Mouse (Mus musculus) limb, embryonic 14.5 days (tissue): ENCODE results near the gene Sim2. TPM values are rescaled to one million over a fixed set of nuclear protein-coding genes. Genes with fewer than 3 reads are reported as not detected.

ENCODE experiments used
- ATAC-seq: fragments of 200-750 bp; cut with Nextera tagmentation; 2 replicates; pipeline ENCODE4 v1.8.0; 2017; ENCODE audit warnings: low read depth, moderate number of reproducible peaks, moderate TSS enrichment; ENCODE audit not compliant: low FRiP score
- DNase-seq: peaks from one replicate; pipeline ENCODE4 v3.0.0-alpha.2; 2015; ENCODE audit warnings: low spot score
- H3K27ac ChIP-seq: fragments of 300-500 bp; sonication (generic); replicated peaks from 2 replicates; pipeline ENCODE4 v1.5.1; 2014; ENCODE audit warnings: low read depth, mild to moderate bottlenecking, low read length, moderate library complexity, mixed read lengths
- H3K27me3 ChIP-seq: fragments of 300-500 bp; sonication (generic); 2 replicates; pipeline ENCODE4 v1.6.1; 2014; ENCODE audit warnings: low read length, mixed read lengths; ENCODE audit not compliant: control insufficient read depth, insufficient read depth
- H3K36me3 ChIP-seq: fragments of 300-500 bp; sonication (generic); 2 replicates; pipeline ENCODE4 v1.6.1; 2014; ENCODE audit warnings: mild to moderate bottlenecking, low read length, moderate library complexity, mixed read lengths; ENCODE audit not compliant: control insufficient read depth, insufficient read depth
- H3K4me1 ChIP-seq: fragments of 300-500 bp; sonication (generic); 2 replicates; pipeline ENCODE4 v1.6.1; 2014; ENCODE audit warnings: antibody characterized with exemption, low read length, mixed read lengths; ENCODE audit not compliant: control insufficient read depth, insufficient read depth
- H3K4me2 ChIP-seq: fragments of 300-500 bp; sonication (generic); replicated peaks from 2 replicates; pipeline ENCODE4 v1.6.1; 2014; ENCODE audit warnings: low read depth, mild to moderate bottlenecking, low read length, moderate library complexity; ENCODE audit not compliant: severe bottlenecking
- H3K4me3 ChIP-seq: fragments of 300-500 bp; sonication (generic); replicated peaks from 2 replicates; pipeline ENCODE4 v1.5.1; 2014; ENCODE audit warnings: low read length
- H3K9ac ChIP-seq: fragments of 300-500 bp; sonication (generic); 2 replicates; pipeline ENCODE4 v1.6.1; 2014; ENCODE audit warnings: mild to moderate bottlenecking, low read depth, low read length, moderate library complexity; ENCODE audit not compliant: severe bottlenecking
- H3K9me3 ChIP-seq: fragments of 300-500 bp; sonication (generic); 2 replicates; pipeline ENCODE4 v1.6.1; 2016; ENCODE audit warnings: low read length; ENCODE audit not compliant: control insufficient read depth
- POLR2A ChIP-seq: fragments of 200-500 bp; IDR thresholded peaks from 2 replicates; pipeline ENCODE4 v1.8.0; 2012; ENCODE audit warnings: inconsistent platforms, mild to moderate bottlenecking, moderate library complexity, borderline replicate concordance; ENCODE audit not compliant: insufficient read depth, insufficient read length; ENCODE audit errors: extremely low read depth
- WGBS: fragments of 180-500 bp; shearing (Covaris S2); extraction: QIAGEN DNeasy Blood & Tissue Kit; methylation state at CpG from one replicate; pipeline ENCODE4 v1.1.7; 2014; 5-methylcytosine and 5-hydroxymethylcytosine counted together
- polyA plus RNA-seq, 2 experiments: library from polyadenylated mRNA; depleted of rRNA in 1 of 2; stranded (reverse) in 1 of 2; unstranded in 1 of 2; fragments of >200 nt; fragmentation: Nextera tagmentation in 1 of 2; extraction: Ambion mirVana in 1 of 2; gene quantifications; 2 replicates each; pipeline versions ENCODE4 v1.2.1 to v1.2.3; 2012 to 2014

Gene Sim2
- polyA plus RNA-seq, 2 experiments, result 1.4 to 5.9 TPM

- no peak for ATAC-seq
- TF ChIP-seq POLR2A, result no peak
- no peak overlapping the region for H3K27ac ChIP-seq
- DNase-seq, result no peak
- H3K27me3 ChIP-seq, result peaks cover 96% of the 10 kb centered on the region
- no peaks in the 10 kb centered on the region for H3K36me3 ChIP-seq
- H3K4me1 ChIP-seq, result peaks cover 14% of the 10 kb centered on the region; the same call in 1 of the 2 replicates
- peak overlapping the region; percentile 22 for H3K4me2 ChIP-seq
- H3K9me3 ChIP-seq, result no peaks in the 10 kb centered on the region
- 2% methylated on average over 44 of the region's 50 CpGs for WGBS
- peak overlapping the region; percentile 25; the same call in 1 of the 2 replicates for H3K9ac ChIP-seq
- peak overlapping the region; percentile 20 for H3K4me3 ChIP-seq
Observed at GRCm38 (mm10) chr16:94086701-94087569, 2.2 kb downstream of the Sim2 start.

DNA sequence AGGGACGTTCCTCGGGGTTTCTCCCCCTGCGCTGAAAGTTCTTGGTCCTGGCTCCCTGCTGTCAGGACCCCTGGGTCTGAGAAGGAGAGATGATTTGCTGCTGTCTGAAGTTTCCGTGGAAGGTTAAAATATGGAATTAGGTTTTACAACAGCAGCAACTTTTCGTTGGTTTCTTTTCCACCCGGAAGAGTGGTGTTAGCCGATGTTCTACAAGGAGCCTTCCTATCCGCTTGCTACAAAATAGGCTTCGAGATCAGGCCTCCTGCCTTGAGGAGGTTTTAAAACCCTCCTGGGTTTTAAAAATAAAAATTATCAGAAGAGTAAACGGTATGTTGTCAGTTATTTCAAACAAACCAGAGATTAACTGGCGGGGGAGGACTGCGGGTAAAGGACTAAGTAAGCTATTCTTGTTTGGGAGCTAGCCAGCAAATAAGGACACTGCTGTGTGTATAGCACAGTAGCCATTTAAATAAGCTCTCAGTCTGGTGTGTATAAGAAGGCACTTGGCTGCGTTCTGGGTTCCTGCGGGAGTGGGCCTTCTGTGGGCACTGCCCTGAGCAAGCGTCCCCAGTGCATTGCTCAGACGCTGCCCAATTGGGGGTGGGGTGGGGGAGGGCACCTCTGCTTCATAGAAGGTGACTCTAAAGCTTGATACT is 3.0 kb downstream of the Sim2 start:
- Histone ChIP-seq H3K27me3 (peaks cover 96% of the 10 kb centered on the region), H3K9me3 (no peaks in the 10 kb centered on the region), H3K4me3 (peak overlapping the region; percentile 20), H3K9ac (0 out of 2 replicates have a peak overlapping the region, but pooled peaks have one; percentile 25), H3K4me2 (peak overlapping the region; percentile 22; the same call in 1 of the 2 replicates), H3K36me3 (no peaks in the 10 kb centered on the region), H3K27ac (no peak overlapping the region), H3K4me1 (peaks cover 14% of the 10 kb centered on the region; the same call in 1 of the 2 replicates)
- ATAC-seq (no peak), DNase-seq (no peak)
- TF ChIP-seq POLR2A, result no peak
- WGBS, result 8% methylated on average over 16 of the region's 16 CpGs

DNA sequence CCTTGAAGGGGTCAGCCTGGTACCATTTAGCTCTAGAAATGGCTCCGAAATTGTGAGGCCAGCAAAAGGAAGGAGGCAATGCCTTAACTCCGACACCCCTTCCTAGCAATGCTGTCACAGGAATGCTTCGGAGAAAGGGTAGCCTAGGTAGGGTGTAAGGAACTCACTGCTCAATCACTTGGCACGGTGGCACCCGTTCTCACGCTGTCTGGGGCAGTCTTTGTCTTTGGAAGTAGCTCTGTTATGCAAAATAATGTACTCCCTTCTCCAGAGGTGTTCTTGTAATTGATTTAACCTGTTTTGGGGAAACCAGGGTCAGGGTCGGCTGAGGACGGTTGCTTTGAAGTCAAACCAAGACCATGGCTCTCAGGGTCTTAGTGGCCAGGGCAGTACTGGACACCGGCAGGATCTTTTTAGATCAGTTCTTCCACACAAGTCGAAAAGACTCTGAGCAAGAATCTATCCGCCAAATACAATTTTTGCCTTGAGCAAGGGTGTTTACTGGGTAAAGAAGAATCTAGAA is 3.6 kb downstream of the Sim2 start:
- no peak overlapping the region for H3K27ac ChIP-seq
- H3K4me3 ChIP-seq, result no peak overlapping the region
- H3K9me3 ChIP-seq, result no peaks in the 10 kb centered on the region
- no peak for ATAC-seq
- no peak for DNase-seq
- no peak for TF ChIP-seq POLR2A
- 12% methylated on average over 11 of the region's 11 CpGs for WGBS
- no peak overlapping the region for H3K4me2 ChIP-seq
- no peak overlapping the region for H3K9ac ChIP-seq
- H3K4me1 ChIP-seq, result peaks cover 14% of the 10 kb centered on the region; the same call in 1 of the 2 replicates
- H3K36me3 ChIP-seq, result no peaks in the 10 kb centered on the region
- peaks cover 96% of the 10 kb centered on the region for H3K27me3 ChIP-seq

- WGBS, result 7% methylated on average over 14 of the region's 14 CpGs
- no peak for ATAC-seq
- Histone ChIP-seq H3K4me1 (peaks cover 12% of the 10 kb centered on the region; the same call in 1 of the 2 replicates), H3K27ac (no peak overlapping the region), H3K36me3 (no peaks in the 10 kb centered on the region), H3K4me2 (0 out of 2 replicates have a peak overlapping the region, but pooled peaks have one; percentile 7), H3K27me3 (peaks cover 96% of the 10 kb centered on the region), H3K9ac (no peak overlapping the region), H3K4me3 (no peak overlapping the region), H3K9me3 (no peaks in the 10 kb centered on the region)
- TF ChIP-seq POLR2A, result no peak
- no peak for DNase-seq
Observed at GRCm38 (mm10) chr16:94088819-94089692, 4.3 kb downstream of the Sim2 start.
